Mouse (Mus musculus): ENCODE results near the gene Afm. TPM values are rescaled to one million over a fixed set of nuclear protein-coding genes. Genes with fewer than 3 reads are reported as not detected.

Afm gene
- polyA plus RNA-seq, 1 experiment: not detected

DNA sequence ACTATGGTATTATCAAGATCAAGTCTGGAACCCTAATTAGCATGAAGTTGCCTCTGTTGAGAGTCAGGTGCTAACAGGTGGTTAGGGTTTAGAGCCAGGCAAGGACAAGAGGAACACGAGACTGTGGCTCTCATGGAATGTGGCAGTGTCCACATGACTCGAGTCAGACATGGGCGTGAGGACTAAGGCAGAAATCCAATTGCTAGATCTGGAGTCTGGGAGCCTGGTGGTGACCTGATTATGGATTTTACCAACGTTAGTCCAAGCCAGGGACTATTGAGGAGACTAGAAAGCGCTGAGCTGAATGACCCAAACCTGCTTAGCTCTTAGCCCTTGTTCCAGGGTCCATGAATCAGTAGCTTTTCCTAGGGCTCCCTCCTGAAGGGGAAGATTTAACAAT lies 49.1 kb downstream of the Afm start:
- no peak for TF ChIP-seq SRF (IDR thresholded peaks at IDR 0.05; ENCODE audit: control insufficient read depth, insufficient read length, low read depth)
- no peak for TF ChIP-seq MYOD1 (IDR thresholded peaks at IDR 0.05; ENCODE audit: control insufficient read depth in 1 of 3, insufficient read length in 2 of 3, low read depth in 2 of 3)
- TF ChIP-seq TCF3 (IDR thresholded peaks at IDR 0.05; ENCODE audit: insufficient read length, low read depth): no peak
- no peak for TF ChIP-seq USF1 (IDR thresholded peaks at IDR 0.05; ENCODE audit: low read depth)
- no peak for TF ChIP-seq E2F4 (IDR thresholded peaks at IDR 0.05; ENCODE audit: insufficient read depth)
- TF ChIP-seq MAX (IDR thresholded peaks at IDR 0.05; ENCODE audit: low read depth): no peak
- no peak for TF ChIP-seq TCF12 (IDR thresholded peaks at IDR 0.05; ENCODE audit: insufficient read depth, poor library complexity, severe bottlenecking)
- TF ChIP-seq POLR2A (IDR thresholded peaks at IDR 0.05; ENCODE audit: insufficient read length, low read depth): no peak
- TF ChIP-seq POLR2AphosphoS2 (IDR thresholded peaks at IDR 0.05; ENCODE audit: insufficient read length, low read depth): no peak
- TF ChIP-seq REST (IDR thresholded peaks at IDR 0.05; ENCODE audit: insufficient read depth, insufficient read length): no peak
- no peak for TF ChIP-seq MYOG (IDR thresholded peaks at IDR 0.05; ENCODE audit: control insufficient read depth in 1 of 3, insufficient read depth in 1 of 3, insufficient read length in 2 of 3, low read depth in 2 of 3)
- no peak for TF ChIP-seq CEBPB (IDR thresholded peaks at IDR 0.05; ENCODE audit: insufficient read depth, poor library complexity, severe bottlenecking)
- H3K4me2 ChIP-seq (ENCODE audit: low read depth): no peak overlapping the region
- no peak overlapping the region for H3K4me3 ChIP-seq
- peaks cover 18% of the 10 kb centered on the region for H3K27me3 ChIP-seq (ENCODE audit: control insufficient read depth, insufficient read depth, insufficient read length)
- no peaks in the 10 kb centered on the region for H3K79me2 ChIP-seq (ENCODE audit: control insufficient read depth, insufficient read depth)
- H3ac ChIP-seq (ENCODE audit: control insufficient read depth, insufficient read length): no peak overlapping the region
- no peaks in the 10 kb centered on the region for H3K36me3 ChIP-seq (ENCODE audit: control insufficient read depth, insufficient read depth)

DNA sequence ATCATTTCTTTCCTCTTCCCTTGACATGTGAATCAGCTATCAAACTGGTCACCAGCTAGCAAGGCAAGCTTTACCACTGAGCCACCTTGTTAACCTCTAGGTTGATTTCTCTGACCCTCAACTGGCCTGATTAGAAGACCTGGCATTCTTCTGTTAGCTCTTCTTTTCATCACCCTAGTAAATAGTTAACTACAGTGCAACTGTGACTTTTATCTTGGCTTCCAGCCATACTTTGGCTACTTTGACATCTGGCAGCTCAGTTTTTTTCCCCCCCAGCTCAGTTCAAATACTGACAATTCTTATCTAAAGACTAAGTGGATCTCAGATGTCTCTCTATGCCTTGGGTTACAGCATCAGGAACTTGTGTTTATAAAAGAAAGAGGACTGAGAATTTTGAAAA lies 49.6 kb downstream of the Afm start:
- H3ac ChIP-seq (ENCODE audit: control insufficient read depth, insufficient read length): no peak overlapping the region
- H3K27me3 ChIP-seq (ENCODE audit: control insufficient read depth, insufficient read depth, insufficient read length): peaks cover 18% of the 10 kb centered on the region
- H3K4me3 ChIP-seq: no peak overlapping the region
- no peak overlapping the region for H3K4me2 ChIP-seq (ENCODE audit: low read depth)
- no peaks in the 10 kb centered on the region for H3K79me2 ChIP-seq (ENCODE audit: control insufficient read depth, insufficient read depth)
- no peak for TF ChIP-seq MYOD1 (IDR thresholded peaks at IDR 0.05; ENCODE audit: control insufficient read depth in 1 of 3, insufficient read length in 2 of 3, low read depth in 2 of 3)
- no peak for TF ChIP-seq TCF12 (IDR thresholded peaks at IDR 0.05; ENCODE audit: insufficient read depth, poor library complexity, severe bottlenecking)
- no peak for TF ChIP-seq MAX (IDR thresholded peaks at IDR 0.05; ENCODE audit: low read depth)
- no peak for TF ChIP-seq MYOG (IDR thresholded peaks at IDR 0.05; ENCODE audit: control insufficient read depth in 1 of 3, insufficient read depth in 1 of 3, insufficient read length in 2 of 3, low read depth in 2 of 3)
- no peak for TF ChIP-seq REST (IDR thresholded peaks at IDR 0.05; ENCODE audit: insufficient read depth, insufficient read length)
- no peak for TF ChIP-seq USF1 (IDR thresholded peaks at IDR 0.05; ENCODE audit: low read depth)
- TF ChIP-seq TCF3 (IDR thresholded peaks at IDR 0.05; ENCODE audit: insufficient read length, low read depth): no peak
- no peak for TF ChIP-seq POLR2AphosphoS2 (IDR thresholded peaks at IDR 0.05; ENCODE audit: insufficient read length, low read depth)
- TF ChIP-seq CEBPB (IDR thresholded peaks at IDR 0.05; ENCODE audit: insufficient read depth, poor library complexity, severe bottlenecking): no peak
- no peak for TF ChIP-seq POLR2A (IDR thresholded peaks at IDR 0.05; ENCODE audit: insufficient read length, low read depth)
- TF ChIP-seq SRF (IDR thresholded peaks at IDR 0.05; ENCODE audit: control insufficient read depth, insufficient read length, low read depth): no peak
- no peak for TF ChIP-seq E2F4 (IDR thresholded peaks at IDR 0.05; ENCODE audit: insufficient read depth)
- H3K36me3 ChIP-seq (ENCODE audit: control insufficient read depth, insufficient read depth): no peaks in the 10 kb centered on the region

GRCm38 (mm10) chr5:90571216-90571615 lies 52.5 kb downstream of the Afm start:
- no peak overlapping the region for H3ac ChIP-seq (ENCODE audit: control insufficient read depth, insufficient read length)
- TF ChIP-seq E2F4 (IDR thresholded peaks at IDR 0.05; ENCODE audit: insufficient read depth): no peak
- no peak for TF ChIP-seq TCF12 (IDR thresholded peaks at IDR 0.05; ENCODE audit: insufficient read depth, poor library complexity, severe bottlenecking)
- no peak for TF ChIP-seq SRF (IDR thresholded peaks at IDR 0.05; ENCODE audit: control insufficient read depth, insufficient read length, low read depth)
- no peak for TF ChIP-seq USF1 (IDR thresholded peaks at IDR 0.05; ENCODE audit: low read depth)
- no peak for TF ChIP-seq MYOD1 (IDR thresholded peaks at IDR 0.05; ENCODE audit: control insufficient read depth in 1 of 3, insufficient read length in 2 of 3, low read depth in 2 of 3)
- no peak for TF ChIP-seq POLR2AphosphoS2 (IDR thresholded peaks at IDR 0.05; ENCODE audit: insufficient read length, low read depth)
- TF ChIP-seq MAX (IDR thresholded peaks at IDR 0.05; ENCODE audit: low read depth): no peak
- no peak for TF ChIP-seq POLR2A (IDR thresholded peaks at IDR 0.05; ENCODE audit: insufficient read length, low read depth)
- TF ChIP-seq MYOG (IDR thresholded peaks at IDR 0.05; ENCODE audit: control insufficient read depth in 1 of 3, insufficient read depth in 1 of 3, insufficient read length in 2 of 3, low read depth in 2 of 3): no peak
- TF ChIP-seq CEBPB (IDR thresholded peaks at IDR 0.05; ENCODE audit: insufficient read depth, poor library complexity, severe bottlenecking): no peak
- TF ChIP-seq TCF3 (IDR thresholded peaks at IDR 0.05; ENCODE audit: insufficient read length, low read depth): no peak
- no peak for TF ChIP-seq REST (IDR thresholded peaks at IDR 0.05; ENCODE audit: insufficient read depth, insufficient read length)
- no peak overlapping the region for H3K4me3 ChIP-seq
- H3K27me3 ChIP-seq (ENCODE audit: control insufficient read depth, insufficient read depth, insufficient read length): peaks cover 18% of the 10 kb centered on the region
- no peak overlapping the region for H3K4me2 ChIP-seq (ENCODE audit: low read depth)
- no peaks in the 10 kb centered on the region for H3K36me3 ChIP-seq (ENCODE audit: control insufficient read depth, insufficient read depth)
- H3K79me2 ChIP-seq (ENCODE audit: control insufficient read depth, insufficient read depth): no peaks in the 10 kb centered on the region

- no peak for TF ChIP-seq POLR2AphosphoS2 (IDR thresholded peaks at IDR 0.05; ENCODE audit: insufficient read length, low read depth)
- Histone ChIP-seq H3ac (ENCODE audit: control insufficient read depth, insufficient read length) (no peak overlapping the region), H3K79me2 (ENCODE audit: control insufficient read depth, insufficient read depth) (no peaks in the 10 kb centered on the region), H3K4me3 (no peak overlapping the region), H3K27me3 (ENCODE audit: control insufficient read depth, insufficient read depth, insufficient read length) (peaks cover 9% of the 10 kb centered on the region), H3K4me2 (ENCODE audit: low read depth) (no peak overlapping the region), H3K36me3 (ENCODE audit: control insufficient read depth, insufficient read depth) (no peaks in the 10 kb centered on the region)
These were observed 59.0 kb downstream of the Afm start for GRCm38 (mm10) chr5:90577751-90578150.

DNA sequence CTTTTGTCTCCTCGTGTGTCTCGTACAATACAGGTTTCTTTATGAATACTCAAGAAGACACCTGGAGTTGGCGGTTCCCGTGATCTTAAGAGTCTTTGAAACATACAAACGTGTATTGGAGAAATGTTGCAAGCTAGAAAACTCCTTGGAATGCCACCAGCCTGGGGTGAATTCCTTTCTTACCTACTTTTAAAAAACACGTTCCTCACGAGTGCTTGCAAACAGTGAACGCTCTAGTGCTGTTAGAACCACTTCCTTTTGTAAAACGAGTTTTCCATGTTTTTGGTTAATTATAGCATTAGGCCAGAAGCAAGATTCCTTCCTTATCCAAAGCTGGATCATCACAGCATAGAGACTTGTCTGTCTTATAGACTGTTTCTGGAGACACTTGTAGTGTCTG lies 60.8 kb downstream of the Afm start:
- no peak overlapping the region for H3ac ChIP-seq (ENCODE audit: control insufficient read depth, insufficient read length)
- TF ChIP-seq TCF3 (IDR thresholded peaks at IDR 0.05; ENCODE audit: insufficient read length, low read depth): no peak
- no peak for TF ChIP-seq MYOD1 (IDR thresholded peaks at IDR 0.05; ENCODE audit: control insufficient read depth in 1 of 3, insufficient read length in 2 of 3, low read depth in 2 of 3)
- no peak for TF ChIP-seq USF1 (IDR thresholded peaks at IDR 0.05; ENCODE audit: low read depth)
- no peak for TF ChIP-seq MYOG (IDR thresholded peaks at IDR 0.05; ENCODE audit: control insufficient read depth in 1 of 3, insufficient read depth in 1 of 3, insufficient read length in 2 of 3, low read depth in 2 of 3)
- TF ChIP-seq CEBPB (IDR thresholded peaks at IDR 0.05; ENCODE audit: insufficient read depth, poor library complexity, severe bottlenecking): no peak
- TF ChIP-seq MAX (IDR thresholded peaks at IDR 0.05; ENCODE audit: low read depth): no peak
- TF ChIP-seq REST (IDR thresholded peaks at IDR 0.05; ENCODE audit: insufficient read depth, insufficient read length): no peak
- no peak for TF ChIP-seq POLR2AphosphoS2 (IDR thresholded peaks at IDR 0.05; ENCODE audit: insufficient read length, low read depth)
- TF ChIP-seq POLR2A (IDR thresholded peaks at IDR 0.05; ENCODE audit: insufficient read length, low read depth): no peak
- TF ChIP-seq TCF12 (IDR thresholded peaks at IDR 0.05; ENCODE audit: insufficient read depth, poor library complexity, severe bottlenecking): no peak
- no peak for TF ChIP-seq SRF (IDR thresholded peaks at IDR 0.05; ENCODE audit: control insufficient read depth, insufficient read length, low read depth)
- no peak for TF ChIP-seq E2F4 (IDR thresholded peaks at IDR 0.05; ENCODE audit: insufficient read depth)
- no peak overlapping the region for H3K4me3 ChIP-seq
- H3K27me3 ChIP-seq (ENCODE audit: control insufficient read depth, insufficient read depth, insufficient read length): peaks cover 15% of the 10 kb centered on the region
- H3K4me2 ChIP-seq (ENCODE audit: low read depth): no peak overlapping the region
- no peaks in the 10 kb centered on the region for H3K79me2 ChIP-seq (ENCODE audit: control insufficient read depth, insufficient read depth)
- H3K36me3 ChIP-seq (ENCODE audit: control insufficient read depth, insufficient read depth): no peaks in the 10 kb centered on the region
